Mouse (Mus musculus) kidney, postnatal 0 days (tissue): ENCODE data around the gene Cfap57. TPM values are rescaled to one million over a fixed set of nuclear protein-coding genes. Genes with fewer than 3 reads are reported as not detected.

Experiments used
- ATAC-seq: fragments of 200-750 bp; cut with Nextera tagmentation; replicated peaks from 2 replicates; pipeline ENCODE4 v1.8.0; 2017; ENCODE audit warnings: low read depth, moderate number of reproducible peaks, moderate TSS enrichment, moderate library complexity; ENCODE audit not compliant: low FRiP score
- DNase-seq: peaks from one replicate; pipeline ENCODE4 v3.0.0-alpha.2; 2016; ENCODE audit warnings: low spot score
- H3K27ac ChIP-seq: fragments of 300-500 bp; sonication (generic); 2 replicates; pipeline ENCODE4 v1.5.1; 2014; ENCODE audit warnings: mild to moderate bottlenecking
- H3K27me3 ChIP-seq: fragments of 300-500 bp; sonication (generic); 2 replicates; pipeline ENCODE4 v1.6.1; 2014; ENCODE audit warnings: low read length, mixed read lengths; ENCODE audit not compliant: insufficient read depth
- H3K36me3 ChIP-seq: fragments of 300-500 bp; sonication (generic); 2 replicates; pipeline ENCODE4 v1.6.1; 2014; ENCODE audit warnings: low read length, mixed read lengths; ENCODE audit not compliant: insufficient read depth
- H3K4me1 ChIP-seq: fragments of 300-500 bp; sonication (generic); replicated peaks from 2 replicates; pipeline ENCODE4 v1.6.1; 2014; ENCODE audit warnings: antibody characterized with exemption, low read length, mixed read lengths; ENCODE audit not compliant: insufficient read depth
- H3K4me2 ChIP-seq: fragments of 300-500 bp; sonication (generic); 2 replicates; pipeline ENCODE4 v1.6.1; 2014; ENCODE audit warnings: mild to moderate bottlenecking, low read length, moderate library complexity, mixed read lengths
- H3K4me3 ChIP-seq: fragments of 300-500 bp; sonication (generic); replicated peaks from 2 replicates; pipeline ENCODE4 v1.5.1; 2014; ENCODE audit warnings: low read depth, low read length
- H3K9ac ChIP-seq: fragments of 300-500 bp; sonication (generic); 2 replicates; pipeline ENCODE4 v1.6.1; 2014; ENCODE audit warnings: low read depth, low read length
- H3K9me3 ChIP-seq: fragments of 300-500 bp; sonication (generic); replicated peaks from 2 replicates; pipeline ENCODE4 v1.6.1; 2016; ENCODE audit warnings: low read length, inconsistent platforms, mixed read lengths
- CTCF ChIP-seq: IDR thresholded peaks from 2 replicates; pipeline ENCODE4 v1.5.1; 2016; ENCODE audit warnings: antibody characterized with exemption, low read depth, mild to moderate bottlenecking, moderate library complexity
- WGBS: fragments of 180-500 bp; shearing (Covaris S2); extraction: QIAGEN DNeasy Blood & Tissue Kit; methylation state at CpG from one replicate; pipeline ENCODE4 v1.1.7; 2014; 5-methylcytosine and 5-hydroxymethylcytosine counted together
- polyA plus RNA-seq: library from polyadenylated mRNA; unstranded; fragments of >200 nt; fragmentation: Nextera tagmentation; extraction: Ambion mirVana; gene quantifications from 2 replicates; pipeline ENCODE4 v1.2.1, GENCODE M21; 2015

Cfap57 gene
- polyA plus RNA-seq, 1 experiment from 2014 or later: 0.04 TPM

DNA sequence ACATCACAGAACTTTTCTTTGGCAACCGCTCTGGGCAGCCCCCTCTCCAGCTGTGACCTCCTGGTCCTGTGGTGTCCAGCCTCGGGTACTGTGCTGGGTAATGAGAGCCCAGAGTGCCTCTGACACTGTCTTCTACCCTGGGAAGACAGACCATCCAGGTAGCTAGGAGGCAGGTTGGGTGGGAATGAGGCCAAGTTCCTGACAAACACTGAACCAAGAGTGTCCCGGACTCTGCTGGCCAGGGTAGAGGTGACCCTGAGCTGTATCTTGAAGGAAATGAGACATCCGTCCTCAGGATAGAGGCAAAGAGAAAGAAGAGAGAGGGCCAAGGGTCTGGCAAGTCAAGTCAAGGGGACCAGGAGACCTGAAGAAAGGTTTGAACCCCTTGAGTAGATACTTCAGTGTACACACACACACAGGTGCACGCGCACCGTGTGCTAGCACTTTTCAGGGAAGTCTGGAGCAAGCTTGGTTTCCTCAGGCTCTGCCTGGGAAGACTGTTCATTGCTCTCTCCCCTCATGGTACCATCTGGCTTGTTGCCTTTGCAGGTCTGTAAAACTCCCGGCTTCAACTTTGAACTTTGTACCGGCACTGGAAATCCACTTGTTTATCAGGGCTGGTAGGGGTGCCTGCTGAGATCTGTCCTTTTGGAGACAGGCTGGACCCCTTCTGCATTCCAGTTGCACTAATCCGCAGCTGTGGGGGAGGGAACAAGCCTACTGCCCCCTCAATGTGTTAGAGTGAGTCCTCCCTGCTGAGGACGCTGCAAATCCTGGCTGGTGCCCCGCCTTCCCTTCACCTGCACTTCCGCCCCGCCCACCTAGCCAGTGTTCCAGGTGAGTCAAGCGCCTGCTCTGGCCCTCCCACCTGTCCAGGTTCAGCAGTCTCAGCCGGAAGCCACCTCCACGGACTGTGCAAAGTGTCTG lies 93.9 kb downstream of the Cfap57 start, which contains the start of gene 2610528J11Rik:
Gene 2610528J11Rik (plus strand): TSS at position 592 of the 927 bp plus-strand sequence.
- peak within 1 kb of the TSS; percentile 38; the same call in 1 of the 2 replicates for H3K9ac ChIP-seq
- no peaks in the 10 kb centered on the region; the same call in 1 of the 2 replicates for H3K4me1 ChIP-seq
- H3K36me3 ChIP-seq: no peaks in the 10 kb centered on the region
- H3K4me2 ChIP-seq: peak within 1 kb of the TSS; percentile 46
- no peak for TF ChIP-seq CTCF
- H3K9me3 ChIP-seq: no peaks in the 10 kb centered on the region
- DNase-seq (peak; percentile 43), ATAC-seq (peak; percentile 85)
- no peaks in the 10 kb centered on the region for H3K27me3 ChIP-seq
- WGBS: 36% methylated on average over 17 of the region's 17 CpGs
- peak within 1 kb of the TSS; percentile 70 for H3K27ac ChIP-seq
- no peak within 1 kb of the TSS for H3K4me3 ChIP-seq

DNA sequence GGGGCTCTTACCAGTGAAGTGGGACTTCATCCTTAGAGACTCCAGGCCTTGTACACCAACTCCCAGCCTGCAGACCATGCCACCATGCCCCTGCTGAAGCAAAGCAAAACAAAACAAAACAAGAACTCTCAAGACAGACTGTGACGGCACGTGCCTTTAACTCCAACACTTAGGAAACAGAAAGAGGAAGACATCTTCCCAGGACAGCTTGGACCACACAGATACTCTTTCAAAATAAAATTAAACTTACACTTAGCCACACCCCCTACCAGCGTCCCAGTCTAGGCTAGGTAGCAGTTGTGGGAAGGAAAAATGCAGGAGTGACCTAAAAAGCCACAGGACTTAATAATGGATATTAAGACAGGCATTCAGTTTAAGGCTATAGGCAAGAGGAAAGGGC lies 94.8 kb downstream of the Cfap57 start:
- Histone ChIP-seq H3K9me3 (no peaks in the 10 kb centered on the region), H3K36me3 (no peaks in the 10 kb centered on the region), H3K4me2 (no peak overlapping the region), H3K9ac (no peak overlapping the region), H3K4me1 (no peaks in the 10 kb centered on the region; the same call in 1 of the 2 replicates), H3K4me3 (no peak overlapping the region), H3K27me3 (no peaks in the 10 kb centered on the region), H3K27ac (peak overlapping the region; percentile 70; the same call in 1 of the 2 replicates)
- 70% methylated on average over 3 of the region's 3 CpGs for WGBS
- ATAC-seq (no peak), DNase-seq (no peak)
- TF ChIP-seq CTCF: no peak

GRCm38 (mm10) chr4:118523976-118524375 lies 96.6 kb downstream of the Cfap57 start:
- H3K27me3 ChIP-seq: no peaks in the 10 kb centered on the region
- no peak overlapping the region for H3K4me3 ChIP-seq
- ATAC-seq (no peak), DNase-seq (no peak)
- H3K36me3 ChIP-seq: no peaks in the 10 kb centered on the region
- no peak overlapping the region for H3K9ac ChIP-seq
- H3K4me2 ChIP-seq: no peak overlapping the region
- no peaks in the 10 kb centered on the region; the same call in 1 of the 2 replicates for H3K4me1 ChIP-seq
- no peak for TF ChIP-seq CTCF
- no peaks in the 10 kb centered on the region for H3K9me3 ChIP-seq
- no peak overlapping the region for H3K27ac ChIP-seq
- WGBS: 75% methylated on average over 7 of the region's 7 CpGs

- no peak for DNase-seq
- Histone ChIP-seq H3K4me3 (no peak overlapping the region), H3K27me3 (no peaks in the 10 kb centered on the region), H3K9me3 (no peaks in the 10 kb centered on the region), H3K36me3 (no peaks in the 10 kb centered on the region), H3K4me2 (no peak overlapping the region), H3K27ac (no peak overlapping the region), H3K9ac (no peak overlapping the region), H3K4me1 (peaks cover 4% of the 10 kb centered on the region; the same call in 1 of the 2 replicates)
- TF ChIP-seq CTCF: no peak
- no peak for ATAC-seq
- 82% methylated on average over 7 of the region's 7 CpGs for WGBS
Observed at GRCm38 (mm10) chr4:118522248-118522647, 98.3 kb downstream of the Cfap57 start.

DNA sequence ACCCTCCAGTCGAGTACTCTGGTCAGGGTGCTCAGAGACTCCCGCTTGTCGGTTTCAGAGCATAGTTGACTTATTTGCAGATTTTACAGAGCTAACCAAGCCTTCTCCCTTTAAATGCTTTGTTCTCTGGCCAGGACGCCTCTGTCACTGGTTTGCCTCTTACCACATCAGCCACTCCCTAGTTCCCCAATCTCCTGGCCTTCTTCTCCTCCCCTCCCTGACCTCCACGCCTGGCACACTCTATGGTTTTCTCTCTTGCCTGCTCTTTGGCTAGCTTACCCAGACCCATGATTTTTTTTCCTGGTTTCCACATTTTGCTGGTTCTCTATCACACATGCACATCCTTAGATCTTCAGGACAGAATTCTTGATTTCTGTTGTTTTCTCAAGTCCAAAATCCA lies 102.4 kb downstream of the Cfap57 start:
- H3K36me3 ChIP-seq: no peaks in the 10 kb centered on the region
- no peaks in the 10 kb centered on the region for H3K27me3 ChIP-seq
- TF ChIP-seq CTCF: no peak
- no peak overlapping the region for H3K27ac ChIP-seq
- DNase-seq: no peak
- no peak overlapping the region for H3K9ac ChIP-seq
- WGBS: 71% methylated on average over 5 of the region's 5 CpGs
- H3K9me3 ChIP-seq: no peaks in the 10 kb centered on the region
- ATAC-seq: no peak
- no peak overlapping the region for H3K4me2 ChIP-seq
- 0 out of 2 replicates have a peak, but pooled peaks cover 13% of the 10 kb centered on the region for H3K4me1 ChIP-seq
- H3K4me3 ChIP-seq: no peak overlapping the region

- Histone ChIP-seq H3K4me3 (no peak overlapping the region), H3K9ac (no peak overlapping the region), H3K27me3 (no peaks in the 10 kb centered on the region), H3K36me3 (no peaks in the 10 kb centered on the region), H3K4me2 (no peak overlapping the region), H3K27ac (no peak overlapping the region), H3K4me1 (0 out of 2 replicates have a peak, but pooled peaks cover 13% of the 10 kb centered on the region), H3K9me3 (no peaks in the 10 kb centered on the region)
- no peak for ATAC-seq
- TF ChIP-seq CTCF: no peak
- 41% methylated on average over 16 of the region's 16 CpGs for WGBS
- DNase-seq: no peak
Observed at GRCm38 (mm10) chr4:118517497-118518146, 103.0 kb downstream of the Cfap57 start.
